Comparison of ENCODE assay signal across 13 mouse cellular contexts in the genomic region with DNA sequence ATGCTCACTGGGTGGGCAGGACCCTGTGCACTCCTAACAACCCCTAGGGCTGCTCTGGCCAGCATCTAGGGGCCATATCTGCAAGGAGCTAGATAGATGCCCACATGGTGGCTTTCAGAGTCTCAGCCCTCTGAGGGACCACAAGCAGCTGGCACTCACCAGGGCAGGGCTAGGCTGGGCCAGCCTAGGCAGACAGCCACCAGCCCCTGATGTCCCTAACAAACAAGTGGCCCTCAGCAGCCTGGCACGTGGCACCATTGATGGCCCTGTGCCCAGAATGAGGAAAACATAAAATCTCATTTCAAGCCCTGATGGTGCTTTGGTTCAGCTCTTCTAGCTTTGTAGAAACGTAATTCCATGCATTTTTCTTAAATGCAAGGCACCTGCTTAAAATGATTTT.
DNase-seq lines count a peak whose midpoint lies in the region; ATAC-seq and TF ChIP-seq lines count a peak whose summit lies in the region.
"Had no signal": no experiment of that assay in that cellular context is flagged by ENCODE, and none has a peak within 500 bp of the region (broad histone marks: within the 10 kb centered on the region; RNA-seq: fewer than 3 reads in every experiment).

No protein-coding gene starts in this region.

- H3K36me3 ChIP-seq in hindbrain, embryonic 14.5 days (replicated peaks; ENCODE audit: control insufficient read depth, insufficient read depth): no peaks in the 10 kb centered on the region
- H3K36me3 ChIP-seq in hindbrain, embryonic 11.5 days (ENCODE audit: control insufficient read depth, insufficient read depth, low read length): no peaks in the 10 kb centered on the region
- no peaks in the 10 kb centered on the region for H3K36me3 ChIP-seq in midbrain, embryonic 16.5 days (ENCODE audit: control insufficient read depth, insufficient read depth, low read length)
- H3K36me3 ChIP-seq in midbrain, embryonic 13.5 days: no peaks in the 10 kb centered on the region
- H3K36me3 ChIP-seq in intestine, embryonic 16.5 days (ENCODE audit: control insufficient read depth, insufficient read depth, low read length): no peaks in the 10 kb centered on the region
- H3K36me3 ChIP-seq: heart, embryonic 13.5 days had no signal

- no peaks in the 10 kb centered on the region for H3K9me3 ChIP-seq in hindbrain, embryonic 14.5 days (ENCODE audit: control insufficient read depth, low read length)
- H3K9me3 ChIP-seq in hindbrain, embryonic 11.5 days (ENCODE audit: control insufficient read depth, low read length): no peaks in the 10 kb centered on the region
- H3K9me3 ChIP-seq in midbrain, embryonic 16.5 days (replicated peaks; ENCODE audit: control insufficient read depth, low read length, poor library complexity, severe bottlenecking): no peaks in the 10 kb centered on the region
- no peaks in the 10 kb centered on the region for H3K9me3 ChIP-seq in midbrain, embryonic 13.5 days
- H3K9me3 ChIP-seq in intestine, embryonic 16.5 days (ENCODE audit: control insufficient read depth, low read length): no peaks in the 10 kb centered on the region
- H3K9me3 ChIP-seq: heart, embryonic 13.5 days had no signal

- H3K27me3 ChIP-seq in hindbrain, embryonic 14.5 days (ENCODE audit: control insufficient read depth, insufficient read depth, low read length): no peaks in the 10 kb centered on the region
- no peaks in the 10 kb centered on the region for H3K27me3 ChIP-seq in hindbrain, embryonic 11.5 days (ENCODE audit: control insufficient read depth, insufficient read depth, low read length)
- no peaks in the 10 kb centered on the region for H3K27me3 ChIP-seq in midbrain, embryonic 16.5 days (ENCODE audit: control insufficient read depth, insufficient read depth, low read depth, low read length)
- H3K27me3 ChIP-seq in midbrain, embryonic 13.5 days: 0 out of 2 replicates have a peak, but pooled peaks cover 7% of the 10 kb centered on the region
- H3K27me3 ChIP-seq in intestine, embryonic 16.5 days (replicated peaks; ENCODE audit: control insufficient read depth, insufficient read depth, low read length): no peaks in the 10 kb centered on the region

- WGBS in hindbrain, embryonic 14.5 days: 43% methylated on average over 2 of the region's 2 CpGs
- WGBS in hindbrain, embryonic 11.5 days: 74% methylated on average over 2 of the region's 2 CpGs
- 52% methylated on average over 2 of the region's 2 CpGs for WGBS in midbrain, embryonic 16.5 days
- 60% methylated on average over 2 of the region's 2 CpGs for WGBS in midbrain, embryonic 13.5 days
- WGBS in intestine, embryonic 16.5 days: 68% methylated on average over 2 of the region's 2 CpGs

- H3K9ac ChIP-seq in hindbrain, embryonic 14.5 days: no peak overlapping the region
- H3K9ac ChIP-seq in hindbrain, embryonic 11.5 days (ENCODE audit: low read depth, low read length): no peak overlapping the region
- H3K9ac ChIP-seq in midbrain, embryonic 16.5 days (ENCODE audit: low read depth, low read length): no peak overlapping the region
- H3K9ac ChIP-seq in midbrain, embryonic 13.5 days (replicated peaks): no peak overlapping the region
- no peak overlapping the region for H3K9ac ChIP-seq in intestine, embryonic 16.5 days (ENCODE audit: low read depth, low read length)
- H3K9ac ChIP-seq: heart, embryonic 13.5 days had no signal

- no peak; the same call in 1 of the 2 replicates for ATAC-seq in hindbrain, embryonic 14.5 days (ENCODE audit: low FRiP score)
- ATAC-seq in hindbrain, embryonic 11.5 days (ENCODE audit: low FRiP score): no peak
- ATAC-seq in midbrain, embryonic 16.5 days: 0 out of 2 replicates have a peak, but pooled peaks have one; percentile 51
- no peak for ATAC-seq in midbrain, embryonic 13.5 days
- ATAC-seq in intestine, embryonic 16.5 days: no peak
- ATAC-seq: Patski had no signal

- no peak overlapping the region for H3K4me2 ChIP-seq in hindbrain, embryonic 14.5 days (replicated peaks)
- H3K4me2 ChIP-seq in hindbrain, embryonic 11.5 days (replicated peaks; ENCODE audit: low read depth, low read length): no peak overlapping the region
- H3K4me2 ChIP-seq in midbrain, embryonic 16.5 days (ENCODE audit: low read length): no peak overlapping the region
- no peak overlapping the region for H3K4me2 ChIP-seq in midbrain, embryonic 13.5 days (replicated peaks)
- no peak overlapping the region for H3K4me2 ChIP-seq in intestine, embryonic 16.5 days (ENCODE audit: low read depth, low read length)
- H3K4me2 ChIP-seq: heart, embryonic 13.5 days had no signal

- peak; percentile 43 for DNase-seq in hindbrain, embryonic 14.5 days (ENCODE audit: low spot score)
- no peak for DNase-seq in hindbrain, embryonic 11.5 days (ENCODE audit: low spot score)
- DNase-seq in cerebellum, adult 9-10 months: peak; percentile 80
- peak; percentile 61 for DNase-seq in kidney, postnatal 10 days
- no peak for DNase-seq in layer of hippocampus, adult 2 months (ENCODE audit: low spot score in 2 of 2)
- DNase-seq: liver; retina, postnatal 1 day had no signal

- 0 out of 2 replicates have a peak, but pooled peaks cover 6% of the 10 kb centered on the region for H3K4me1 ChIP-seq in hindbrain, embryonic 14.5 days (replicated peaks; ENCODE audit: control insufficient read depth, insufficient read depth, low read length)
- no peaks in the 10 kb centered on the region for H3K4me1 ChIP-seq in hindbrain, embryonic 11.5 days (replicated peaks; ENCODE audit: control insufficient read depth, insufficient read depth, low read length)
- H3K4me1 ChIP-seq in midbrain, embryonic 16.5 days (ENCODE audit: control insufficient read depth, insufficient read depth, low read length): no peaks in the 10 kb centered on the region
- H3K4me1 ChIP-seq in midbrain, embryonic 13.5 days (replicated peaks): 0 out of 2 replicates have a peak, but pooled peaks cover 13% of the 10 kb centered on the region
- H3K4me1 ChIP-seq in intestine, embryonic 16.5 days (ENCODE audit: control insufficient read depth, insufficient read depth, low read length): no peaks in the 10 kb centered on the region
- H3K4me1 ChIP-seq: heart, embryonic 13.5 days had no signal

- H3K4me3 ChIP-seq in hindbrain, embryonic 14.5 days (replicated peaks; ENCODE audit: low read length): no peak overlapping the region
- H3K4me3 ChIP-seq in hindbrain, embryonic 11.5 days (ENCODE audit: low read depth, low read length): no peak overlapping the region
- no peak overlapping the region for H3K4me3 ChIP-seq in midbrain, embryonic 16.5 days (ENCODE audit: low read depth, low read length)
- no peak overlapping the region for H3K4me3 ChIP-seq in midbrain, embryonic 13.5 days (replicated peaks)
- no peak overlapping the region for H3K4me3 ChIP-seq in intestine, embryonic 16.5 days (ENCODE audit: low read length)
- H3K4me3 ChIP-seq in layer of hippocampus, adult 2 months: no peak overlapping the region
- H3K4me3 ChIP-seq: heart, embryonic 13.5 days had no signal

- no peak overlapping the region for H3K27ac ChIP-seq in hindbrain, embryonic 14.5 days
- H3K27ac ChIP-seq in hindbrain, embryonic 11.5 days (ENCODE audit: low read depth, low read length): no peak overlapping the region
- H3K27ac ChIP-seq in midbrain, embryonic 16.5 days (ENCODE audit: low read length): peak overlapping the region; percentile 36; the same call in 1 of the 2 replicates
- no peak overlapping the region for H3K27ac ChIP-seq in midbrain, embryonic 13.5 days
- H3K27ac ChIP-seq in intestine, embryonic 16.5 days (ENCODE audit: low read length): no peak overlapping the region
- H3K27ac ChIP-seq in layer of hippocampus, adult 2 months: no peak overlapping the region
- H3K27ac ChIP-seq: heart, embryonic 13.5 days; macrophage had no signal

- TF ChIP-seq CTCF in layer of hippocampus, adult 2 months (conservative IDR thresholded peaks at IDR 0.05): no peak

Comparison
In these comparisons a context has a peak if more than half of its experiments do, and no peak if none do; other contexts are left out.
1. DNase-seq: peak in hindbrain, embryonic 14.5 days (single experiment), cerebellum, adult 9-10 months (single experiment) and kidney, postnatal 10 days (single experiment); none in hindbrain, embryonic 11.5 days (single experiment) and layer of hippocampus, adult 2 months (0 of 2).